Mouse (Mus musculus): ENCODE data around the gene Calml3. TPM values are rescaled to one million over a fixed set of nuclear protein-coding genes. Genes with fewer than 3 reads are reported as not detected.

Gene Calml3
- total and polyA plus RNA-seq, 2 experiments from 2014 or later = not detected

- H3K4me3 ChIP-seq (ENCODE audit: low read depth, low read length) = no peak overlapping the region
- no peak for TF ChIP-seq CTCF (IDR thresholded peaks at IDR 0.05; ENCODE audit: low read depth)
- DNase-seq (no peak), ATAC-seq (no peak)
- H3K9ac ChIP-seq = no peak overlapping the region
- H3K9me3 ChIP-seq (ENCODE audit: low read length) = no peaks in the 10 kb centered on the region
- no peak overlapping the region for H3K27ac ChIP-seq (ENCODE audit: low read depth, low read length)
- 98% methylated on average over 2 of the region's 2 CpGs for WGBS
- H3K4me1 ChIP-seq (ENCODE audit: insufficient read depth) = no peaks in the 10 kb centered on the region
- no peaks in the 10 kb centered on the region for H3K27me3 ChIP-seq (ENCODE audit: insufficient read depth, low read length)
- H3K36me3 ChIP-seq (ENCODE audit: insufficient read depth) = no peaks in the 10 kb centered on the region
- no peak overlapping the region for H3K4me2 ChIP-seq (ENCODE audit: low read depth)
These were observed 30.9 kb downstream of the Calml3 start for GRCm38 (mm10) chr13:3773149-3773688.

- Histone ChIP-seq H3K4me2 (ENCODE audit: low read depth) (no peak overlapping the region), H3K36me3 (ENCODE audit: insufficient read depth) (no peaks in the 10 kb centered on the region), H3K27me3 (ENCODE audit: insufficient read depth, low read length) (no peaks in the 10 kb centered on the region), H3K4me3 (ENCODE audit: low read depth, low read length) (no peak overlapping the region), H3K9me3 (ENCODE audit: low read length) (no peaks in the 10 kb centered on the region), H3K27ac (ENCODE audit: low read depth, low read length) (no peak overlapping the region), H3K4me1 (ENCODE audit: insufficient read depth) (no peaks in the 10 kb centered on the region), H3K9ac (no peak overlapping the region)
- TF ChIP-seq CTCF (IDR thresholded peaks at IDR 0.05; ENCODE audit: low read depth) = no peak
- DNase-seq (no peak), ATAC-seq (no peak)
- WGBS = 96% methylated on average over 5 of the region's 5 CpGs
These were observed 32.9 kb downstream of the Calml3 start for GRCm38 (mm10) chr13:3771221-3771620.

GRCm38 (mm10) chr13:3770170-3771024 lies 33.7 kb downstream of the Calml3 start:
- peak; percentile 76 for ATAC-seq
- no peak overlapping the region for H3K9ac ChIP-seq

GRCm38 (mm10) chr13:3769531-3769930 lies 34.6 kb downstream of the Calml3 start:
- H3K4me1 ChIP-seq (ENCODE audit: insufficient read depth) = no peaks in the 10 kb centered on the region
- no peak overlapping the region for H3K4me3 ChIP-seq (ENCODE audit: low read depth, low read length)
- no peak overlapping the region for H3K9ac ChIP-seq
- TF ChIP-seq CTCF (IDR thresholded peaks at IDR 0.05; ENCODE audit: low read depth) = no peak
- no peaks in the 10 kb centered on the region for H3K36me3 ChIP-seq (ENCODE audit: insufficient read depth)
- DNase-seq (no peak), ATAC-seq (no peak)
- H3K27ac ChIP-seq (ENCODE audit: low read depth, low read length) = no peak overlapping the region
- H3K27me3 ChIP-seq (ENCODE audit: insufficient read depth, low read length) = no peaks in the 10 kb centered on the region
- H3K4me2 ChIP-seq (ENCODE audit: low read depth) = no peak overlapping the region
- no peaks in the 10 kb centered on the region for H3K9me3 ChIP-seq (ENCODE audit: low read length)
- 78% methylated on average over 3 of the region's 3 CpGs for WGBS

More at GRCm38 (mm10) chr13:3770170-3771024, 33.7 kb downstream of the Calml3 start:
- peak; percentile 55 for DNase-seq
- Histone ChIP-seq H3K4me2 (ENCODE audit: low read depth) (no peak overlapping the region), H3K27ac (ENCODE audit: low read depth, low read length) (no peak overlapping the region), H3K36me3 (ENCODE audit: insufficient read depth) (no peaks in the 10 kb centered on the region), H3K4me1 (ENCODE audit: insufficient read depth) (no peaks in the 10 kb centered on the region), H3K4me3 (ENCODE audit: low read depth, low read length) (no peak overlapping the region), H3K27me3 (ENCODE audit: insufficient read depth, low read length) (no peaks in the 10 kb centered on the region), H3K9me3 (ENCODE audit: low read length) (no peaks in the 10 kb centered on the region)
- 51% methylated on average over 11 of the region's 11 CpGs for WGBS
- TF ChIP-seq CTCF (IDR thresholded peaks at IDR 0.05; ENCODE audit: low read depth) = no peak

GRCm38 (mm10) chr13:3768621-3769020 lies 35.5 kb downstream of the Calml3 start:
- Histone ChIP-seq H3K4me3 (ENCODE audit: low read depth, low read length) (no peak overlapping the region), H3K9ac (no peak overlapping the region), H3K4me1 (ENCODE audit: insufficient read depth) (no peaks in the 10 kb centered on the region), H3K27me3 (ENCODE audit: insufficient read depth, low read length) (no peaks in the 10 kb centered on the region), H3K9me3 (ENCODE audit: low read length) (no peaks in the 10 kb centered on the region), H3K27ac (ENCODE audit: low read depth, low read length) (no peak overlapping the region), H3K36me3 (ENCODE audit: insufficient read depth) (no peaks in the 10 kb centered on the region), H3K4me2 (ENCODE audit: low read depth) (no peak overlapping the region)
- no peak for TF ChIP-seq CTCF (IDR thresholded peaks at IDR 0.05; ENCODE audit: low read depth)
- DNase-seq = no peak
- 72% methylated on average over 3 of the region's 3 CpGs for WGBS
- ATAC-seq = no peak

GRCm38 (mm10) chr13:3767086-3767485 lies 37.0 kb downstream of the Calml3 start:
- H3K4me3 ChIP-seq (ENCODE audit: low read depth, low read length) = no peak overlapping the region
- no peak for ATAC-seq

GRCm38 (mm10) chr13:3765781-3766180 lies 38.3 kb downstream of the Calml3 start:
- H3K4me1 ChIP-seq (ENCODE audit: insufficient read depth) = no peaks in the 10 kb centered on the region
- no peak overlapping the region for H3K4me2 ChIP-seq (ENCODE audit: low read depth)
- no peak overlapping the region for H3K27ac ChIP-seq (ENCODE audit: low read depth, low read length)
- H3K36me3 ChIP-seq (ENCODE audit: insufficient read depth) = no peaks in the 10 kb centered on the region
- ATAC-seq (no peak), DNase-seq (no peak)
- H3K27me3 ChIP-seq (ENCODE audit: insufficient read depth, low read length) = no peaks in the 10 kb centered on the region
- TF ChIP-seq CTCF (IDR thresholded peaks at IDR 0.05; ENCODE audit: low read depth) = no peak
- no peak overlapping the region for H3K4me3 ChIP-seq (ENCODE audit: low read depth, low read length)
- no peaks in the 10 kb centered on the region for H3K9me3 ChIP-seq (ENCODE audit: low read length)
- 85% methylated on average over 4 of the region's 4 CpGs for WGBS
- H3K9ac ChIP-seq = no peak overlapping the region

More at GRCm38 (mm10) chr13:3767086-3767485, 37.0 kb downstream of the Calml3 start:
- Histone ChIP-seq H3K9me3 (ENCODE audit: low read length) (no peaks in the 10 kb centered on the region), H3K27me3 (ENCODE audit: insufficient read depth, low read length) (no peaks in the 10 kb centered on the region), H3K4me2 (ENCODE audit: low read depth) (no peak overlapping the region), H3K36me3 (ENCODE audit: insufficient read depth) (no peaks in the 10 kb centered on the region), H3K4me1 (ENCODE audit: insufficient read depth) (no peaks in the 10 kb centered on the region), H3K27ac (ENCODE audit: low read depth, low read length) (no peak overlapping the region), H3K9ac (no peak overlapping the region)
- no peak for TF ChIP-seq CTCF (IDR thresholded peaks at IDR 0.05; ENCODE audit: low read depth)
- DNase-seq = no peak

All from forebrain, postnatal 0 days (tissue).